Mouse (Mus musculus) right cerebral cortex, postnatal 4 days (tissue): ENCODE data around the gene Cyb561a3.

ENCODE experiments used
- DNase-seq: peaks from one replicate; pipeline ENCODE4 v3.0.0-alpha.2; 2022

The Cyb561a3 gene

DNA sequence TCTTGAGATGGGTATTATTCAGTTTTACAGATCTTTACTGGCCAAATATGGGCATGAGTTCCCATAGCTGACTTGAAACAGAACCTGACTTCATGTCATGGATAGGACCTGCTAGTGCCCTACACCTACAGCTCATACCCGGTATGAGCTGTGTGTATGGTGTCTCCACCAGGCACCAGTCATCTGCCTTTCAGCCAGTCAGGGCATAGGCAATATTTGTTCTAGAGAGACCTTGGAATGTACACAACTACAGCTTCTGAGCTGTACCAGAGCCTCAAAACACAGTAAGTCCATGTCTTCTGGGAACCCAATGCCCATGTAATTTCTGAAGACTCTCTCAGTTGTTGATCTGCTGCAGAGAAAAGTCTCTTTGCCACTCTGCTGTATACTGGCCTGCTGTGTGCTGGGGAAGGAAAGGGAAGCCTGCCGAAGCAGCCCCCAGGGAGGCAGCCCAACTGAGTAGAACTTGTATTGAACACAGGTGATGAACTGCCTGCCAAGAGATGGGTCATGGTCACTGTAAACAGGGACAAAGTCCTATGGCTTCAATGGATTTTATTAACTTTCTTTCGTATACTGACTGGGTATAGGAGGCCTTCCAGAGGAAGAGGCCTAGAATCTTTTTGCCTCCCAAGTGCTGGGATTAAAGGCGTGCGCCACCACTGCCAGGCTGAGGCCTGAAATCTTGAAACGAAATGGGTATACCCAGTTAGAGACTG is 14.8 kb downstream of the Cyb561a3 start:
- no peak for DNase-seq

DNA sequence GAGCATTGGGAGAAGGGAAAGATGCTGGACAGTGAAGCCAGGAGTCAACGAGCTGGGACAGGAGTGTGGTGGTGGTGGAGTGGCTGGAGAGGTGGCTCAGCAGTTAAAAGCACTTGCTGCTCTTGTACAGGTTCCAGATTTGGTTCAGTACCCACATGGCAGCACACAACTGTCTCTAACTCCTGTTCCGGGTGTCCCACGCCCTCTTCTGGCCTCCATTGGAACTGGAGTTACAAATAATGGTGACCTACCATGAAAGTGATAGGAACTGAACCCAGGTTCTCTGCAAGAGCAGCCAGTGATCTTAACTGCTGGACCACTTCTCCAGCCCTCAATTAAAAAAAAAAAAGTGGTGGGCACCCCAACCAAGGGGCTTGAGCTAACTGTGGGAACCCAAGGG is 21.2 kb downstream of the Cyb561a3 start:
- DNase-seq, result no peak

DNA sequence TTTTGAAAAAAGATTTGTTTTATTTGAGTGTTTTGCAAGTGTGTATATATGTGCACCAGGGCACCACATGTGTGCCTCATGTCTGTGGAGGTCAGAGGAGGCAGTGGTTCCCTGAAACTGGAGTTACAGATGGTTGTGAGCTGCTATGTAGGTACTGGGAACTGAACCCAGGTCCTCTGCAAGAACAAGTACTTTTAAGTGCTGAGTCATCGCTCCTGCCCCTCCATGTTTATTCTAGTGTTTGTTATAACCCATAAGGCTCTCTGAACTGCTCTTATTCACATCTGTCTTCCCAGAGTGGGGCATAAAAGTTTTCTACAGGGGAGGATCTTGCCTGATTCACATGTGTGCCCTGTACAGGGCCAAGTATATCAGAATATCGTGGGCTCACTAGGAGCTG is 22.7 kb downstream of the Cyb561a3 start:
- no peak for DNase-seq

DNA sequence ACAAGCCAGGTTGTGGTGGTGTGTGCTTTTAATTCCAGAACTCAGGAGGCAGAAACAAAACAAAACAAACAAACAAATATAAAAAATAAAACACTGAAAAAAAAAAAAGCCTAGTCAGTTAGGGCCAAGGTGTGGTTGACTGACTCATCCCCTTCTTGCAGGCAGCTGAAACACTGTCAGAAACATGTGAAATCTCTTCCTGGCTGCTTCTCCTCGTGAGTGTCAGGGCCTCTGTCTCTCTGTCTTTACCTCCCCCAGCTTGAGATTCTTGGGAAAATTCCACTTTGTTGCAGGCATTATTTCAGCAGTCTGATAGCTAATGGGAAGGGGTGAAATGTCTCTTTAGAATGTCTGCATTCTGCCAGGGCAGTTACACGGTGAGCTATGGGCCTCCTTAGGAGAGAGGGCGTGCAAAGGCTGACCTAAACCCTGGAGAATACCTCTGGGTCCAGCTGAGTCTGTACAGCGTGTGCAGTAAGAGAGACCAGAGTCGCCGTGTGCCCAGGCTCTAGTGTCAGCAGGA is 25.3 kb downstream of the Cyb561a3 start:
- DNase-seq, result no peak

GRCm38 (mm10) chr19:10602787-10603186 is 25.8 kb downstream of the Cyb561a3 start:
- peak; percentile 96 for DNase-seq

- no peak for DNase-seq
Observed at GRCm38 (mm10) chr19:10603660-10604523, 26.9 kb downstream of the Cyb561a3 start.

- no peak for DNase-seq
Observed at GRCm38 (mm10) chr19:10604534-10604933, 27.6 kb downstream of the Cyb561a3 start.

DNA sequence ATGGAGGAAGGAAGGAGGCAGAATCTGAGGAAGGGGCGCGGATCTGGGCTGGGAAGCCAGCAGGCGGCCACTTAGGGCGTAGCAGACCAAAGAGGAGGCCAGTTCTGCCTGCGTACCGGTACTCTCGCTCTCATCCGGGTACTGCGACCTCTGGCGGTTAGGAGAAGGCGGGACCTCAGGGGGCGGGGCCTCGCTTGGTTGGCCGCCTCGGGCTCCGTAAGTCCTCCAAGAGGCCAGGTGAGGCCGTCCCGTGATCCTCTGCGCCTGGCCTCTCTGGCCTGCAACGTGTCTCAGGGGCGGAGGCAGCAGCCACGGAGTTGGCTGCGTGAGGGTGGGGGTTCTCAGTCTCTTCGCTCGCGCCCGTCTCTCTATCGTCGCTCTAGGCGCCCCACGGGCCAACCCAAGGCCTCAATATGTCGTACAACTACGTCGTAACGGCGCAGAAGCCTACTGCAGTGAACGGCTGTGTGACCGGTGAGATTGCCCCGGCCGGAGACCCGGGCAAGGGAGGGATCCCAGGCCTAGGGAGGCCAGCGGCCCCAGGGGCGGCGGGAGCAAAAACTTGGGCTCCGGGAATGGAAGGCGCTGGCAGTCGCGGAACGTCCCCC is 28.4 kb downstream of the Cyb561a3 start, which contains the start of the genes Ddb1 and Tkfc:
TSS of gene Ddb1 (plus strand) at position 35 of the 608 bp plus-strand sequence.
TSS of gene Tkfc (minus strand) at position 362 of the 608 bp plus-strand sequence.
- peak; percentile 98 for DNase-seq

- DNase-seq, result no peak
Observed at GRCm38 (mm10) chr19:10605901-10606622, 29.1 kb downstream of the Cyb561a3 start.

- DNase-seq, result no peak
Observed at GRCm38 (mm10) chr19:10608573-10609240, 31.7 kb downstream of the Cyb561a3 start.

DNA sequence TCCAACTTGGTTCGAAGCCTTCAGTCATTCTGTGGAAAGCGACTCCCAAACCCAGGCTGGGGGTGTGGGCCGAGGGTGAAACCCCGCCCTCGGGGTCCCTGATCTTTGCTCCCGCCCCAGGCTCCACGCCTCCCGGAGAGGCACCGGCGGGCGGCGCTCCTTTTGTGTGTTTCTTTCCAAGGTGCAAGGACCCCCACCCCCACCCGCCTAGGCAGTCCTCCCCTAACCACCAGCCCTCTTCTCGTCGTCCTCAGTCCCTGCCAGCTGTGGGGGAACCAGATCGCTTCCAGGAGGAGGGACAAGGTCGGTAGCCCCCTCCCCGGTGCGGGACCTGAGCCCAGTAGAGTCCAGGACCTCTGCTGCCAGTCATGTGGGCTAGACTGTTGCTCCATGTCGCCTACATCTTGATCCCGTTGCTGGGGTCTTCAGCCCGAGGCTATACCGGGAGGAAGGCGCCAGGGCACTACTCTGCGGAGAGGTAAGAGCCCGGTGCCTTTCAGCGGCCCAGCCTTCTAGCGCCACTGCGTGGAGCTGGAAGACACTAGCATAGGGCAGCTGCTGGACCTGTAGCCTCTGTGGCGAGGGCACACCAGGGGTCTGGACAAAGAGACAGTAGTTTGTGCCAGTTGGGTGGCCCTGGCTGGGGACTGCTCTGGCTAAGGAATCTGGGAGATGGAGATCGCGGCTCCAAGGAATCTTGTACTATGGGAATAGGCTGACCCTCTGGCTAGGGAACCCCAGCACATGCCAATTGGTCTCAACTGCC is 57.3 kb downstream of the Cyb561a3 start, which contains the start of gene Vwce:
TSS of gene Vwce (plus strand) at position 108 of the 766 bp plus-strand sequence.
- DNase-seq, result peak; percentile 45

DNA sequence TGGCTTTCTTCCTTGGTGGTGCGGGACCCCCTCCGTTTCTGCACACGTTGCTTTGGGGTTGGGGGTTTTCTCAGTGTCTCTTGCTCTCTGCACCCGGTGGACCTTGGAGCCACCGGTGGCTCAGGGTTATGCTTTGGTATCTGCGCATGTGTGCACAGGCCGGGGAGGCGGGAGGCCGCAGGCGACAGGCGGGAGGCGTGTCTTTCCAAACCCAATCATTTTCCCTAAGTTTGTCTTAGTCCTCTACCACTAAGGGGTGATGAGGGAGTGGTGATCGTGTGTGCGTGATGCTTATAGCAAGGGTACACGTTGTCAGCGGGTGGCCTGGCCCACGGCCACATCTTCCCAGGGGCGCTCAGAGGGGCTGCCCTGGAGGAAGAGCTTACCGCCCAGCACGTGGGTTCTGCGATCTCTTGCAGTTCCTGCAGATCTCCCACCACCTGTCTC is 57.9 kb downstream of the Cyb561a3 start:
- DNase-seq, result peak; percentile 62

- no peak for DNase-seq
Observed at GRCm38 (mm10) chr19:10637840-10638239, 60.9 kb downstream of the Cyb561a3 start.

DNA sequence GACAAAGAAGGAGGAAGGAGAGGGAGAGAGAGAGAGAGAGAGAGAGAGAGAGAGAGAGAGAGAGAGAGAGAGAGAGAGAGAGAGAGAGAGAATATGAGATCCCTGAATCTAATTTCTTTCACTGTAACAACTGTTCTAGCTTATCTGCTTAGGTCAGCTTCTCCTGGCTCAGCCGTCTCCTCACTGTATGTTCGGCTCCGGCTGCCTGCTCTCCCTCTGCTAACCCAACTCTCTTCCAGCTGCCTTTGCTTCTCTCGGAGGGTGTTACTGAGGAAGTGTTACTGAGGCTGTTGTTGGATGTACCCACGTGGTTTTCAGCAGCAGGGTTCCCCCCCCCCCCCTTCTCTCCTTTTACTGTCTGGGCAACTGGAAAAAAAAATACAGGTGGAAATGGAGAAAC is 63.1 kb downstream of the Cyb561a3 start:
- no peak for DNase-seq

DNA sequence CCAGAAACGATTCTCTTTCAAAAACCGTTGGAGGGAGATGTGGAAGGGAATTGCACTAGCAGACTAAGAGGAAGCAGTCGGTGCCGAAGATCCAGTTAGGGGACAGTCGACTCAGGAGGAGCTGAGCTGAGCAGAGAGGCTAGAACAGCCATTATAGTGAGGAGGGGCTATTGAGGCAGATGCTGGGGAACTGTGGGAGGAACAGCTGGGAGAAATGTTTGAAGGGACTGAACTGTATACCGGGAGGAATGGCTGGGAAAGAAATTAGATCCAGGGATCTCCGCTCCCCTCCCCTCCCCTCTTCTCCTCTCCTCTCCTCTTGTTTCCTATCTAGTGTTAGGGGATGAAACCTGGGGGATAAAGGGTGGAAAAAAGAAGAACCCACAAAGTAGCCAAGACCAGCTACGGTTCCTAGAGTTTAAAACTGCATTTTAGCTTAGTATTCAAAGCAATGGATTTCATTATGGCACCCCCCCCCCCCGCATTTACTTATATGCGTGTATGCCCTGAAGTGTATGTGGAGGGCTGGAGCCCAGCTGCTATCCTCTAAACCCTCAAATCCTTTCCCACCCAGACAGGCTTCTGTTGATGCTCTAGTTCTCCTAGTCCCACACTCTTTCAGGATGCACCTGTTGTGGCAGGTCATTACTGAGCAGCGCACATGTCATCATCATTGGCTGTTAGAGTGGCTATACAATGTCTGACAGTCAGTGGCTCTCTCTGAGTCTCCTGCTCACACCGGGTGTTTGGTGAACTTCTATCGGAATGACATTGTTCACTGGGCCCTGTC is 63.8 kb downstream of the Cyb561a3 start:
- DNase-seq, result no peak
